Mouse (Mus musculus): ENCODE data around the gene Gm12258. TPM values are rescaled to one million over a fixed set of nuclear protein-coding genes. Genes with fewer than 3 reads are reported as not detected.

The Gm12258 gene
- total and polyA plus RNA-seq, 2 experiments from 2014 or later = 10.2 to 22.8 TPM

DNA sequence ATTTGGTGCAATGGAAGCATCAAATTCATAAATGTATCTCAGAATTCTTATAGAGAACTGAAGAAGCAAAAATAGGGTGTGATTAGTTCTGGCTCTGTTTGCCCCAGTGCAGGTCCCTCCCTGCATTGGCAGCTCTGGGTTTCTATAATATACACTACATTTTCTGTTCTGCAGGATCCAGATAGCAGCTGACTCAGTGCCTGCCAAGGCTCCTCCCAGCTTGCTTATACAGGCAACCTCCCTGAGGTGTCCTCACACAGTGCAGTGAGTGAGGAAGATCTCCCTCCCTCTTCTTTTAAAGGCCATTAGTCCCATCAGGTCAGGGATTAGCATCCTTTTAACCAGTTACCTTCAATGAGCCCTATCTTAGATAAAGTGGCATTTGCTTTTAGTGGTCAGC lies 54.1 kb downstream of the Gm12258 start:
- Histone ChIP-seq H3K9ac (no peak overlapping the region), H3K27me3 (ENCODE audit: insufficient read depth, low read length) (no peaks in the 10 kb centered on the region), H3K36me3 (ENCODE audit: insufficient read depth) (peaks cover 35% of the 10 kb centered on the region), H3K27ac (ENCODE audit: low read depth, low read length) (no peak overlapping the region), H3K4me1 (ENCODE audit: insufficient read depth) (peaks cover 8% of the 10 kb centered on the region; the same call in 1 of the 2 replicates), H3K4me3 (ENCODE audit: low read depth, low read length) (no peak overlapping the region), H3K9me3 (ENCODE audit: low read length) (no peaks in the 10 kb centered on the region), H3K4me2 (ENCODE audit: low read depth) (no peak overlapping the region)
- TF ChIP-seq CTCF (IDR thresholded peaks at IDR 0.05; ENCODE audit: low read depth) = no peak
- ATAC-seq = no peak
- DNase-seq = no peak

- peak; percentile 99 for ATAC-seq
- Histone ChIP-seq H3K36me3 (ENCODE audit: insufficient read depth) (peaks cover 17% of the 10 kb centered on the region), H3K4me3 (ENCODE audit: low read depth, low read length) (peak within 1 kb of the TSS; percentile 73)
These were observed 56.8 kb downstream of the Gm12258 start, which contains the start of gene Zfp39 for GRCm38 (mm10) chr11:58903511-58904409. Gene Zfp39 (minus strand): TSS chr11:58904225.

DNA sequence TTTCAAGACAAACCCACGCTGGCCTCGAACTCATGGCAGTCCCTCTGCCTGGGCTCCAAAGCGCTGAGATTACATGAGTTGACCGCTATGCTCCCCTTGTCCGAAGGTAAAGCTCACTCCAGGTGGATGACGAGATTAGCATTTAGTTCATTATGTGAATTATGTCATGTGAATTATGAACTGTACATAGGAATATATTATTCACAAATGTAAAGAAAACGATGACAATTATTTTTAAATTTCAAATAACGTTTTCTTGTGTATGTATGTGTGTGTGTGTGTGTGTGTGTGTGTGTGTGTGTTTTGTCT lies 57.4 kb downstream of the Gm12258 start:
- ATAC-seq (no peak), DNase-seq (no peak)
- peak overlapping the region; percentile 80 for H3K9ac ChIP-seq
- no peaks in the 10 kb centered on the region for H3K9me3 ChIP-seq (ENCODE audit: low read length)
- peaks cover 8% of the 10 kb centered on the region; the same call in 1 of the 2 replicates for H3K4me1 ChIP-seq (ENCODE audit: insufficient read depth)
- peak overlapping the region; percentile 73 for H3K4me3 ChIP-seq (ENCODE audit: low read depth, low read length)
- no peak overlapping the region for H3K27ac ChIP-seq (ENCODE audit: low read depth, low read length)
- H3K36me3 ChIP-seq (ENCODE audit: insufficient read depth) = peaks cover 17% of the 10 kb centered on the region
- no peak for TF ChIP-seq CTCF (IDR thresholded peaks at IDR 0.05; ENCODE audit: low read depth)
- H3K4me2 ChIP-seq (ENCODE audit: low read depth) = peak overlapping the region; percentile 83
- no peaks in the 10 kb centered on the region for H3K27me3 ChIP-seq (ENCODE audit: insufficient read depth, low read length)
- 3% methylated on average over 8 of the region's 8 CpGs for whole genome bisulfite sequencing

More at GRCm38 (mm10) chr11:58903511-58904409, 56.8 kb downstream of the Gm12258 start, which contains the start of gene Zfp39:
- Histone ChIP-seq H3K4me2 (ENCODE audit: low read depth) (peak within 1 kb of the TSS; percentile 83), H3K9ac (peak within 1 kb of the TSS; percentile 80), H3K27ac (ENCODE audit: low read depth, low read length) (peak within 1 kb of the TSS; percentile 75), H3K27me3 (ENCODE audit: insufficient read depth, low read length) (no peaks in the 10 kb centered on the region), H3K9me3 (ENCODE audit: low read length) (no peaks in the 10 kb centered on the region), H3K4me1 (ENCODE audit: insufficient read depth) (peaks cover 8% of the 10 kb centered on the region; the same call in 1 of the 2 replicates)
- TF ChIP-seq CTCF (IDR thresholded peaks at IDR 0.05; ENCODE audit: low read depth) = no peak
- 2% methylated on average over 40 of the region's 40 CpGs for WGBS
- DNase-seq = peak; percentile 95

DNA sequence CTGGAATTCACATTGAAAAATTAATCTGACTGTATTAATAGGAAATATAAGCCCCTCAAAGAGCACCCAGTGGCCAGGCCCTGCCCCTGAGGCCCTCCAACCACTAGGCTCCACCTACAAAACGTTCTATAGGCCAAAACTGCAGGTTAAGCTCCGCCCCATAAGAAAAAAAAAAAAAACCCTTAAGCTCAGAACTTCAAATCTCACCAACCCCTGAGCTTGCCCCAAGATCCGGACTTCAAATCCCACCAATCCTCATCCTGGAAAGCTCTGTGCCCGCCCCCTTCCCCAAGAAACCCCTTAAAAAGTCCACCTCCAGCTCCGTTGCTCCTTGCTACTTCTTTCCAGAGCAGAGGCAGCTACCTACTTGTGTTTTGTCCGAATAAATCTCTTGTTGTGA lies 57.9 kb downstream of the Gm12258 start:
- Histone ChIP-seq H3K4me1 (ENCODE audit: insufficient read depth) (peaks cover 8% of the 10 kb centered on the region; the same call in 1 of the 2 replicates), H3K36me3 (ENCODE audit: insufficient read depth) (peaks cover 17% of the 10 kb centered on the region), H3K4me2 (ENCODE audit: low read depth) (no peak overlapping the region), H3K9ac (no peak overlapping the region), H3K27ac (ENCODE audit: low read depth, low read length) (no peak overlapping the region), H3K4me3 (ENCODE audit: low read depth, low read length) (no peak overlapping the region), H3K27me3 (ENCODE audit: insufficient read depth, low read length) (no peaks in the 10 kb centered on the region), H3K9me3 (ENCODE audit: low read length) (no peaks in the 10 kb centered on the region)
- no peak for TF ChIP-seq CTCF (IDR thresholded peaks at IDR 0.05; ENCODE audit: low read depth)
- DNase-seq = peak; percentile 20
- WGBS = 43% methylated on average over 6 of the region's 6 CpGs
- no peak for ATAC-seq

Other genes with a start within 250 kb of the Gm12258 start
- not detected in 2 replicates for gene 2210407C18Rik, start 231.1 kb upstream of the Gm12258 start, total RNA-seq (2014; rRNA removed)
- not detected in 2 replicates for gene 2210407C18Rik, start 231.1 kb upstream of the Gm12258 start, polyA plus RNA-seq (2015; fragmentation: Nextera tagmentation; extraction: Ambion mirVana)
- gene Olfr323, start 216.7 kb upstream of the Gm12258 start, total RNA-seq (2014; rRNA removed) = not detected in 2 replicates
- gene Olfr323, start 216.7 kb upstream of the Gm12258 start, polyA plus RNA-seq (2015; fragmentation: Nextera tagmentation; extraction: Ambion mirVana) = not detected in 2 replicates
- gene Trim58, start 206.7 kb upstream of the Gm12258 start, total RNA-seq (2014; rRNA removed) = 0.15 TPM in 1 of 2 replicates, not detected in the other
- gene Trim58, start 206.7 kb upstream of the Gm12258 start, polyA plus RNA-seq (2015; fragmentation: Nextera tagmentation; extraction: Ambion mirVana) = 0.06 and 0.19 TPM in 2 replicates
- not detected in 2 replicates for gene Olfr322, start 188.4 kb upstream of the Gm12258 start, total RNA-seq (2014; rRNA removed)
- not detected in 2 replicates for gene Olfr322, start 188.4 kb upstream of the Gm12258 start, polyA plus RNA-seq (2015; fragmentation: Nextera tagmentation; extraction: Ambion mirVana)
- not detected in 2 replicates for gene Olfr320, start 166.1 kb upstream of the Gm12258 start, total RNA-seq (2014; rRNA removed)
- gene Olfr320, start 166.1 kb upstream of the Gm12258 start, polyA plus RNA-seq (2015; fragmentation: Nextera tagmentation; extraction: Ambion mirVana) = not detected in 2 replicates
- not detected in 2 replicates for gene Olfr319, start 148.0 kb upstream of the Gm12258 start, total RNA-seq (2014; rRNA removed)
- not detected in 2 replicates for gene Olfr319, start 148.0 kb upstream of the Gm12258 start, polyA plus RNA-seq (2015; fragmentation: Nextera tagmentation; extraction: Ambion mirVana)
- gene Olfr318, start 123.1 kb upstream of the Gm12258 start, total RNA-seq (2014; rRNA removed) = not detected in 2 replicates
- gene Olfr318, start 123.1 kb upstream of the Gm12258 start, polyA plus RNA-seq (2015; fragmentation: Nextera tagmentation; extraction: Ambion mirVana) = not detected in 2 replicates
- gene Olfr317, start 107.9 kb upstream of the Gm12258 start, total RNA-seq (2014; rRNA removed) = 0.15 and 0.81 TPM in 2 replicates
- gene Olfr317, start 107.9 kb upstream of the Gm12258 start, polyA plus RNA-seq (2015; fragmentation: Nextera tagmentation; extraction: Ambion mirVana) = 0.12 and 0.13 TPM in 2 replicates
- gene Olfr316, start 94.4 kb upstream of the Gm12258 start, total RNA-seq (2014; rRNA removed) = not detected in 2 replicates
- 0.16 TPM in 1 of 2 replicates, not detected in the other for gene Olfr316, start 94.4 kb upstream of the Gm12258 start, polyA plus RNA-seq (2015; fragmentation: Nextera tagmentation; extraction: Ambion mirVana)
- 0.29 TPM in 1 of 2 replicates, not detected in the other for gene Olfr315, start 74.0 kb upstream of the Gm12258 start, total RNA-seq (2014; rRNA removed)
- not detected in 2 replicates for gene Olfr315, start 74.0 kb upstream of the Gm12258 start, polyA plus RNA-seq (2015; fragmentation: Nextera tagmentation; extraction: Ambion mirVana)
- not detected in 2 replicates for gene Olfr314, start 64.2 kb upstream of the Gm12258 start, total RNA-seq (2014; rRNA removed)
- not detected in 2 replicates for gene Olfr314, start 64.2 kb upstream of the Gm12258 start, polyA plus RNA-seq (2015; fragmentation: Nextera tagmentation; extraction: Ambion mirVana)
- gene Fam183b, start 45.2 kb upstream of the Gm12258 start, total RNA-seq (2014; rRNA removed) = 8.0 and 8.6 TPM in 2 replicates
- gene Fam183b, start 45.2 kb upstream of the Gm12258 start, polyA plus RNA-seq (2015; fragmentation: Nextera tagmentation; extraction: Ambion mirVana) = 8.6 and 12.0 TPM in 2 replicates
- gene Olfr313, start 32.2 kb upstream of the Gm12258 start, total RNA-seq (2014; rRNA removed) = not detected in 2 replicates
- not detected in 2 replicates for gene Olfr313, start 32.2 kb upstream of the Gm12258 start, polyA plus RNA-seq (2015; fragmentation: Nextera tagmentation; extraction: Ambion mirVana)
- not detected in 2 replicates for gene Olfr312, start 17.9 kb upstream of the Gm12258 start, total RNA-seq (2014; rRNA removed)
- not detected in 2 replicates for gene Olfr312, start 17.9 kb upstream of the Gm12258 start, polyA plus RNA-seq (2015; fragmentation: Nextera tagmentation; extraction: Ambion mirVana)
- not detected in 2 replicates for gene Olfr311, start 7.9 kb upstream of the Gm12258 start, total RNA-seq (2014; rRNA removed)
- gene Olfr311, start 7.9 kb upstream of the Gm12258 start, polyA plus RNA-seq (2015; fragmentation: Nextera tagmentation; extraction: Ambion mirVana) = not detected in 2 replicates
- 8.5 and 8.8 TPM in 2 replicates for gene 2810021J22Rik, start 20.1 kb downstream of the Gm12258 start, total RNA-seq (2014; rRNA removed)
- gene 2810021J22Rik, start 20.1 kb downstream of the Gm12258 start, polyA plus RNA-seq (2015; fragmentation: Nextera tagmentation; extraction: Ambion mirVana) = 5.3 and 8.2 TPM in 2 replicates
- gene Zfp39, start 57.1 kb downstream of the Gm12258 start, total RNA-seq (2014; rRNA removed) = 13.0 and 13.2 TPM in 2 replicates
- gene Zfp39, start 57.1 kb downstream of the Gm12258 start, polyA plus RNA-seq (2015; fragmentation: Nextera tagmentation; extraction: Ambion mirVana) = 4.4 and 7.0 TPM in 2 replicates
- gene Btnl10, start 70.8 kb downstream of the Gm12258 start, total RNA-seq (2014; rRNA removed) = 0.10 TPM in 1 of 2 replicates, not detected in the other
- not detected in 2 replicates for gene Btnl10, start 70.8 kb downstream of the Gm12258 start, polyA plus RNA-seq (2015; fragmentation: Nextera tagmentation; extraction: Ambion mirVana)
- gene Rnf187, start 91.8 kb downstream of the Gm12258 start, total RNA-seq (2014; rRNA removed) = 668 and 716 TPM in 2 replicates
- 583 and 608 TPM in 2 replicates for gene Rnf187, start 91.8 kb downstream of the Gm12258 start, polyA plus RNA-seq (2015; fragmentation: Nextera tagmentation; extraction: Ambion mirVana)
- 446 and 960 TPM in 2 replicates for gene Hist3h2ba, start 101.8 kb downstream of the Gm12258 start, total RNA-seq (2014; rRNA removed)
- gene Hist3h2ba, start 101.8 kb downstream of the Gm12258 start, polyA plus RNA-seq (2015; fragmentation: Nextera tagmentation; extraction: Ambion mirVana) = 111 and 146 TPM in 2 replicates
- gene Hist3h2a, start 107.5 kb downstream of the Gm12258 start, total RNA-seq (2014; rRNA removed) = 181 and 199 TPM in 2 replicates
- gene Hist3h2a, start 107.5 kb downstream of the Gm12258 start, polyA plus RNA-seq (2015; fragmentation: Nextera tagmentation; extraction: Ambion mirVana) = 58.0 and 58.7 TPM in 2 replicates
- gene Trim17, start 107.5 kb downstream of the Gm12258 start, total RNA-seq (2014; rRNA removed) = 3.4 and 4.0 TPM in 2 replicates
- gene Trim17, start 107.5 kb downstream of the Gm12258 start, polyA plus RNA-seq (2015; fragmentation: Nextera tagmentation; extraction: Ambion mirVana) = 0.65 TPM in 2 replicates
- 29.2 and 31.9 TPM in 2 replicates for gene Trim11, start 130.9 kb downstream of the Gm12258 start, total RNA-seq (2014; rRNA removed)
- 13.5 and 16.0 TPM in 2 replicates for gene Trim11, start 130.9 kb downstream of the Gm12258 start, polyA plus RNA-seq (2015; fragmentation: Nextera tagmentation; extraction: Ambion mirVana)

Measured in forebrain, postnatal 0 days (tissue).